Mouse (Mus musculus): ENCODE results near the gene Abr. TPM values are rescaled to one million over a fixed set of nuclear protein-coding genes. Genes with fewer than 3 reads are reported as not detected.
A peak's percentile ranks its signal among the peaks of the same experiment; 100 is the strongest.

The Abr gene
- polyA plus RNA-seq, 1 experiment from 2014 or later: 38.3 TPM

GRCm38 (mm10) chr11:76618134-76618533, 4.0 kb downstream of the Abr start:
- peak; percentile 29; the same call in 1 of the 2 replicates for ATAC-seq
- WGBS: 68% methylated on average over 6 of the region's 6 CpGs
- H3K4me2 ChIP-seq (replicated peaks): no peak overlapping the region
- H3K9ac ChIP-seq: no peak overlapping the region
- H3K27me3 ChIP-seq (replicated peaks): peaks cover 28% of the 10 kb centered on the region
- H3K4me1 ChIP-seq (replicated peaks): peaks cover 16% of the 10 kb centered on the region
- no peaks in the 10 kb centered on the region for H3K9me3 ChIP-seq
- H3K4me3 ChIP-seq (replicated peaks): no peak overlapping the region
- H3K27ac ChIP-seq: no peak overlapping the region
- H3K36me3 ChIP-seq: no peaks in the 10 kb centered on the region

GRCm38 (mm10) chr11:76614246-76614645, 7.9 kb downstream of the Abr start:
- 57% methylated on average over 2 of the region's 2 CpGs for WGBS
- Histone ChIP-seq H3K4me3 (replicated peaks) (no peak overlapping the region), H3K4me1 (replicated peaks) (no peaks in the 10 kb centered on the region; the same call in 1 of the 2 replicates), H3K4me2 (replicated peaks) (no peak overlapping the region), H3K9ac (no peak overlapping the region), H3K27ac (no peak overlapping the region), H3K27me3 (replicated peaks) (no peaks in the 10 kb centered on the region), H3K36me3 (no peaks in the 10 kb centered on the region), H3K9me3 (no peaks in the 10 kb centered on the region)
- ATAC-seq: no peak

- Histone ChIP-seq H3K4me3 (replicated peaks) (peak overlapping the region; percentile 39), H3K27ac (no peak overlapping the region; the same call in 1 of the 2 replicates), H3K4me1 (replicated peaks) (no peaks in the 10 kb centered on the region; the same call in 1 of the 2 replicates), H3K4me2 (replicated peaks) (peak overlapping the region; percentile 84), H3K9ac (peak overlapping the region; percentile 34; the same call in 1 of the 2 replicates), H3K27me3 (replicated peaks) (no peaks in the 10 kb centered on the region), H3K36me3 (no peaks in the 10 kb centered on the region), H3K9me3 (no peaks in the 10 kb centered on the region)
- ATAC-seq: peak; percentile 91
- WGBS: under 1% methylated on average over 19 of the region's 19 CpGs
Measured at GRCm38 (mm10) chr11:76612638-76613104, 9.4 kb downstream of the Abr start.

DNA sequence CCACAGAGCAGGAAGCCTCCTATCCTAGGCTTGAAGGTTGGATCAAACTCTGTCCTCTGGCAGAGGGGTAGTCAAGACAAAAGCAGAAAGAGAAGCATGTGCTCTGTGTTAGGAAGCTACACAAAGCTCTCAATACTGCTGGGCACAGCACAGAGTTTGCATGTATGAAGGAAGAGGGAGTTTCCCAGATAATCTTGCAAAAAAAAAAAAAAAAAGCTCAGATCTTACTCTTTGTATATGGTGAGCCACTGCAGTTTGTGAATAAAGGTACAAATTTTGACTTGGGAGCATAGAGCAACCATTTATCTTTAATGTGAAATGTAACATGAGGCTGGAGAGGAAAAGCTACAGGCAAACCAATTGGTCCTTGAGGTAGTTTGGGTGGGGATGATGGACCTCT, 11.2 kb downstream of the Abr start:
- no peaks in the 10 kb centered on the region for H3K36me3 ChIP-seq
- H3K4me2 ChIP-seq (replicated peaks): no peak overlapping the region
- H3K4me3 ChIP-seq (replicated peaks): no peak overlapping the region
- no peaks in the 10 kb centered on the region; the same call in 1 of the 2 replicates for H3K4me1 ChIP-seq (replicated peaks)
- no peaks in the 10 kb centered on the region for H3K27me3 ChIP-seq (replicated peaks)
- ATAC-seq: no peak
- H3K9me3 ChIP-seq: no peaks in the 10 kb centered on the region
- no peak overlapping the region for H3K9ac ChIP-seq
- H3K27ac ChIP-seq: no peak overlapping the region

GRCm38 (mm10) chr11:76606521-76606920, 15.6 kb downstream of the Abr start:
- ATAC-seq: no peak
- WGBS: 80% methylated on average over 9 of the region's 9 CpGs
- no peak overlapping the region for H3K4me2 ChIP-seq (replicated peaks)
- H3K9me3 ChIP-seq: no peaks in the 10 kb centered on the region
- H3K36me3 ChIP-seq: no peaks in the 10 kb centered on the region
- no peak overlapping the region for H3K4me3 ChIP-seq (replicated peaks)
- H3K27ac ChIP-seq: no peak overlapping the region
- no peak overlapping the region for H3K9ac ChIP-seq
- no peaks in the 10 kb centered on the region for H3K27me3 ChIP-seq (replicated peaks)
- no peaks in the 10 kb centered on the region for H3K4me1 ChIP-seq (replicated peaks)

GRCm38 (mm10) chr11:76599219-76599618, 22.9 kb downstream of the Abr start:
- Histone ChIP-seq H3K4me1 (replicated peaks) (no peaks in the 10 kb centered on the region), H3K4me2 (replicated peaks) (no peak overlapping the region), H3K9me3 (no peaks in the 10 kb centered on the region), H3K27me3 (replicated peaks) (no peaks in the 10 kb centered on the region), H3K9ac (no peak overlapping the region), H3K27ac (no peak overlapping the region), H3K36me3 (no peaks in the 10 kb centered on the region), H3K4me3 (replicated peaks) (no peak overlapping the region)
- 36% methylated on average over 2 of the region's 2 CpGs for WGBS
- no peak for ATAC-seq

- H3K9ac ChIP-seq: no peak overlapping the region
- no peak for ATAC-seq
- no peak overlapping the region for H3K4me2 ChIP-seq (replicated peaks)
- H3K9me3 ChIP-seq: no peaks in the 10 kb centered on the region
- WGBS: 51% methylated on average over 5 of the region's 5 CpGs
- H3K4me1 ChIP-seq (replicated peaks): no peaks in the 10 kb centered on the region
- no peak overlapping the region for H3K27ac ChIP-seq
- H3K27me3 ChIP-seq (replicated peaks): no peaks in the 10 kb centered on the region
- no peak overlapping the region for H3K4me3 ChIP-seq (replicated peaks)
- H3K36me3 ChIP-seq: no peaks in the 10 kb centered on the region
Measured at GRCm38 (mm10) chr11:76598757-76599156, 23.4 kb downstream of the Abr start.

DNA sequence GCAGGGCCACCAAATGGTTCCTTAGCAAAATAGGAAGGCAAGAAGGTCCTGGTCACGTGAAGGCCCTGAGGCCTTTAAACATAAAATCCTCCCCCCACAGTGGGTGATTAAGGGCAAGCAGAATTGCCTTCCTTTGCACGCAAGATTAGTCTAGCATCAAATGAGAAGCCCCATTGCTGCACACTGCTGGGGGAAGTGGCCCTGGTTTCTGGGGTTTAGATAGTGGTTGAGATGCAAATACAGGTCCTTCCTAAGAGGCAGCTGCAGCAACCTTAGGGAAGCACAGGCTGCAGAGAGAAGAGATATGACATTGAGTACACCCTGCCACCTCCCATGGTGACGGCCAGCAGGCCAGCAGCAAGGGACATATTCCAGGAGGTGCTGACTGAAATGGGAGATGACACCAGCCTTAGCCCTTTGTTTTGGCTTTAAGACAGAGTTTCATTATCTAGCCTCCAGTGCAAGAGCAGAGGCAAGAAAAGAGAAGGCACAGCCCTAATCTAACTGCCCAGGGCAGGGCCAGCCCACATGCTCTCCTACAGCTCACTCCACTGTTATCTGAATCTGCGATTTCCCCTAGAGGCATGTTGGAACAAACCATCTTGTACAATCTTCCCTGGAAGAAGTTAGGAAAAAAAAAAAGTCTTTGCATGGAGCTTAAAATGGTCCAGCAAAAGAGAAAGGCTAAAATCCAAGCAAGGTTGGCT, 28.3 kb downstream of the Abr start:
- Histone ChIP-seq H3K36me3 (no peaks in the 10 kb centered on the region), H3K4me2 (replicated peaks) (no peak overlapping the region), H3K9me3 (no peaks in the 10 kb centered on the region), H3K27me3 (replicated peaks) (no peaks in the 10 kb centered on the region), H3K4me1 (replicated peaks) (0 out of 2 replicates have a peak, but pooled peaks cover 2% of the 10 kb centered on the region), H3K9ac (no peak overlapping the region), H3K27ac (no peak overlapping the region), H3K4me3 (replicated peaks) (no peak overlapping the region)
- 76% methylated on average over 4 of the region's 4 CpGs for WGBS
- no peak for ATAC-seq

GRCm38 (mm10) chr11:76589746-76590145, 32.4 kb downstream of the Abr start:
- H3K4me2 ChIP-seq (replicated peaks): no peak overlapping the region
- WGBS: 86% methylated on average over 5 of the region's 5 CpGs
- no peak for ATAC-seq
- H3K9me3 ChIP-seq: no peaks in the 10 kb centered on the region
- H3K9ac ChIP-seq: no peak overlapping the region
- no peak overlapping the region for H3K27ac ChIP-seq
- H3K27me3 ChIP-seq (replicated peaks): no peaks in the 10 kb centered on the region
- no peaks in the 10 kb centered on the region for H3K36me3 ChIP-seq
- 0 out of 2 replicates have a peak, but pooled peaks cover 2% of the 10 kb centered on the region for H3K4me1 ChIP-seq (replicated peaks)
- no peak overlapping the region for H3K4me3 ChIP-seq (replicated peaks)

DNA sequence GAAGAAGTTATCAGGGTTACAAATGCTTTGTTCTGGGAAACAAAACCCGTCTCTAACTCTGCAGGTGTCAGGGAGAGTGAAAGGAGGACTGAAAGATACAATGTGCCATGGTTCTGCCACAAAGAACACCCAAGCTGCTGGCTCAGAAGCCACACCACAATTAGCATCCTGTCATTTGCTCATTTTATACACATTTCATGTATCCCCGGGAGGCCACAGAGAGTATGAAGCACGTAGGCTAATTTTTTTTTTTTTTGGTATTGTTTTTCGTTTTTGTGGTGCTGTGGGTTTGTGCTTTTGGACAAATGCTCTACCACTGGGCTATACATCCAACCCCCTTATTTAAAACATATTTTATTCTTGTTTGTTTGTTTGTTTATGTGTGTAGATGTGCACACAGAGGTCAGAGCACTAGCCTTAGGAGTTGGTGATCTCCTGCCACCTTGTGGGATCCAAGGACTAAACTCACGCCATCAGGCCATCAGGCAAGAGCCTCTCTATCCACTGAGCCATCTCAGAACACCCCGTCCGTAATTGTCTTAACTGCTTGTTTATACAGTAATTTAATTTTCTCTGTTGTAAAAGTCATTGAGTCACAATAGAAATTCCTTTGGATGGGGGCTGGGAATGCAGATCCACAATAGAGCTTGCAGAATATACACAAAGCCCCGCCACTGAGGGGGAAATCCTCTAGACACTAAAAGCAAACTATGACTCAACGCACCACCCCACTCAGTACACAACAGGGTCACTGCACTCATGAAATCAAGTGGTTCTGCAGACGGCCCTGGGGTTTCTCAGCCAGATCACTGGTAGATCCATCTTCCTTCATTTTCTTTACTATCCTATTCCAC, 33.3 kb downstream of the Abr start:
- WGBS: 55% methylated on average over 10 of the region's 10 CpGs
- no peak overlapping the region for H3K27ac ChIP-seq
- ATAC-seq: peak; percentile 56

DNA sequence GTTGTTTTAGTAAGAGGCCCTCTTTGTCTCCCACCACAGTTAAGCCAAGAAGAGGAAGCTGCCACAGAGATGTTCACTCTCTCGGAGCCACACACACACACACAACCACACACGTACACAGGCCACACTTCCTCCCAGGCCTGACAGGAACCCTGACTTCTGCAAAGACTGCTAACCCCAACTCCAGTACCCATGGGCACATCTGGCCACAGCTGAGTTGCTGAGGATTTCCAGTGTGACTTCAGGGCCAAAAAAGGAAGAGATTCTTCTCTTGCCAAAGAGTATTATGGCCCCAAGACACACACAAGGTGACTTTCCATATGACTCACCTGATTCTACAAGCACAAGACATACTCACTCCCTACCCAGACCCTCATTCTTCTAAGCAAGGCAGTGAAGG, 34.1 kb downstream of the Abr start:
- Histone ChIP-seq H3K9me3 (no peaks in the 10 kb centered on the region), H3K4me1 (replicated peaks) (0 out of 2 replicates have a peak, but pooled peaks cover 2% of the 10 kb centered on the region), H3K27me3 (replicated peaks) (no peaks in the 10 kb centered on the region), H3K36me3 (no peaks in the 10 kb centered on the region), H3K4me2 (replicated peaks) (no peak overlapping the region), H3K4me3 (replicated peaks) (no peak overlapping the region), H3K27ac (no peak overlapping the region), H3K9ac (no peak overlapping the region)
- ATAC-seq: no peak
- 73% methylated on average over 2 of the region's 2 CpGs for WGBS

More for the DNA sequence above, 33.3 kb downstream of the Abr start:
- no peak overlapping the region for H3K4me3 ChIP-seq (replicated peaks)
- H3K4me2 ChIP-seq (replicated peaks): no peak overlapping the region
- no peaks in the 10 kb centered on the region for H3K36me3 ChIP-seq
- H3K4me1 ChIP-seq (replicated peaks): 0 out of 2 replicates have a peak, but pooled peaks cover 2% of the 10 kb centered on the region
- H3K9ac ChIP-seq: no peak overlapping the region
- no peaks in the 10 kb centered on the region for H3K27me3 ChIP-seq (replicated peaks)
- no peaks in the 10 kb centered on the region for H3K9me3 ChIP-seq

DNA sequence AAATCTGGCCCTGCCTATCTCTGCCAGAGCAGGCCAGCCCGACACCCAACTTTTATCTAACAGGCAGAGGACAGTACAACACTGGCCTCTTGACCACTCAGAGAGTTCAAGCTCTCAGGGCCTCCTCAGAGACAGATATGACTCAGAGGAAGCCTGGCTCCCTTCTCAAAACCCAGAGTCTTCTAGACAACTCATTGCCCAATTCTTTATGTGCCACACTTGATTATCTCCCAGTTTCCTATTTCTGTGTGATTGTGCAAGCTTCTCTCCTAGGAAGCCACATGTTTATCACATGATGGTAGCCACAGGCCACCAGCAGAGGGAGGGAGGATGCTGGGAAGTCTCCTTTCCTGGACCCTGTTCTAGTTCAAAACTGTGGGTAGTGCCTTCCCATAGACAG, 34.8 kb downstream of the Abr start:
- H3K36me3 ChIP-seq: no peaks in the 10 kb centered on the region
- H3K4me3 ChIP-seq (replicated peaks): no peak overlapping the region
- H3K4me2 ChIP-seq (replicated peaks): no peak overlapping the region
- 0 out of 2 replicates have a peak, but pooled peaks cover 2% of the 10 kb centered on the region for H3K4me1 ChIP-seq (replicated peaks)
- ATAC-seq: no peak
- H3K27me3 ChIP-seq (replicated peaks): no peaks in the 10 kb centered on the region
- H3K27ac ChIP-seq: no peak overlapping the region
- no peaks in the 10 kb centered on the region for H3K9me3 ChIP-seq
- 88% methylated on average over 1 of the region's 1 CpGs for WGBS
- no peak overlapping the region for H3K9ac ChIP-seq
